Mouse (Mus musculus) lung, adult 2 months (tissue): ENCODE measurements at regions not wholly inside any gene's neighbourhood (a gene's known extent, or its start where the extent isn't known, plus 50 kb on each side); places are given as distances from the start of the nearest gene placed in this dataset.

Experiments used
- CTCF ChIP-seq: fragments of 200-500 bp; IDR thresholded peaks from 2 replicates; pipeline ENCODE4 v1.5.1; 2011; ENCODE audit warnings: mild to moderate bottlenecking, low read length, control low read depth; ENCODE audit not compliant: insufficient read depth
- POLR2A ChIP-seq: fragments of 200-500 bp; IDR thresholded peaks from 2 replicates; pipeline ENCODE4 v1.6.1; 2011; ENCODE audit warnings: low read depth, mild to moderate bottlenecking, control low read depth, low read length, borderline replicate concordance; ENCODE audit errors: extremely low read depth

- TF ChIP-seq CTCF (no peak), POLR2A (no peak)
Measured at GRCm38 (mm10) chr14:73913756-73914448, 252.9 kb downstream of the Gm21750 start.
